Mouse (Mus musculus): Measurements from ENCODE around the gene Hist1h2ab.
A peak's percentile ranks its signal among the peaks of the same experiment; 100 is the strongest.

Gene Hist1h2ab

DNA sequence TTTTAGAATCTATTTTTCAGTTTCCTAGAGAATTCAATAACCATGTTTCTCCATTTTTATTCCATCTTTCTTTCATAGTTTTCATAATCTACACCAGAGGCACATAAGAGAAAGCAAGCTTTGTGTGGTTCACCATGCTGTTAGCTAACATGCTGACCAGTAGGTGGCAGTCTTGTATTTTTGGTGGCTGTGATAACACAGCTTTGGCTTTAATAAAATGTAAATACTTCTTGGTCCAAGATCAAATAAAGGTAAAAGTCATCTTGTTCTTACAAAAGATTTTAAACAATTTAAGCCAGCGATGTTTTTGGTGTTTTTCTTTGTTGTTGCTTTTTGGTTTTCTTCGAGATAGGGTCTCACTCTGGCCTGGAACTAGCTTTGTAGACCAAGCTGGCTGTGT is 41.6 kb downstream of the Hist1h2ab start:
- peak; percentile 38 for DNase-seq

GRCm38 (mm10) chr13:23799405-23799804 is 48.5 kb downstream of the Hist1h2ab start:
- DNase-seq, result no peak
